Mouse (Mus musculus) limb, embryonic 14.5 days (tissue): Measurements from ENCODE around the gene Cacng2. TPM values are rescaled to one million over a fixed set of nuclear protein-coding genes. Genes with fewer than 3 reads are reported as not detected.

Source experiments
- ATAC-seq: fragments of 200-750 bp; cut with Nextera tagmentation; 2 replicates; pipeline ENCODE4 v1.8.0; 2017; ENCODE audit warnings: low read depth, moderate number of reproducible peaks, moderate TSS enrichment; ENCODE audit not compliant: low FRiP score
- DNase-seq: peaks from one replicate; pipeline ENCODE4 v3.0.0-alpha.2; 2015; ENCODE audit warnings: low spot score
- H3K27ac ChIP-seq: fragments of 300-500 bp; sonication (generic); replicated peaks from 2 replicates; pipeline ENCODE4 v1.5.1; 2014; ENCODE audit warnings: low read depth, mild to moderate bottlenecking, low read length, moderate library complexity, mixed read lengths
- H3K27me3 ChIP-seq: fragments of 300-500 bp; sonication (generic); 2 replicates; pipeline ENCODE4 v1.6.1; 2014; ENCODE audit warnings: low read length, mixed read lengths; ENCODE audit not compliant: control insufficient read depth, insufficient read depth
- H3K36me3 ChIP-seq: fragments of 300-500 bp; sonication (generic); 2 replicates; pipeline ENCODE4 v1.6.1; 2014; ENCODE audit warnings: mild to moderate bottlenecking, low read length, moderate library complexity, mixed read lengths; ENCODE audit not compliant: control insufficient read depth, insufficient read depth
- H3K4me1 ChIP-seq: fragments of 300-500 bp; sonication (generic); 2 replicates; pipeline ENCODE4 v1.6.1; 2014; ENCODE audit warnings: antibody characterized with exemption, low read length, mixed read lengths; ENCODE audit not compliant: control insufficient read depth, insufficient read depth
- H3K4me2 ChIP-seq: fragments of 300-500 bp; sonication (generic); replicated peaks from 2 replicates; pipeline ENCODE4 v1.6.1; 2014; ENCODE audit warnings: low read depth, mild to moderate bottlenecking, low read length, moderate library complexity; ENCODE audit not compliant: severe bottlenecking
- H3K4me3 ChIP-seq: fragments of 300-500 bp; sonication (generic); replicated peaks from 2 replicates; pipeline ENCODE4 v1.5.1; 2014; ENCODE audit warnings: low read length
- H3K9ac ChIP-seq: fragments of 300-500 bp; sonication (generic); 2 replicates; pipeline ENCODE4 v1.6.1; 2014; ENCODE audit warnings: mild to moderate bottlenecking, low read depth, low read length, moderate library complexity; ENCODE audit not compliant: severe bottlenecking
- H3K9me3 ChIP-seq: fragments of 300-500 bp; sonication (generic); 2 replicates; pipeline ENCODE4 v1.6.1; 2016; ENCODE audit warnings: low read length; ENCODE audit not compliant: control insufficient read depth
- POLR2A ChIP-seq: fragments of 200-500 bp; IDR thresholded peaks from 2 replicates; pipeline ENCODE4 v1.8.0; 2012; ENCODE audit warnings: inconsistent platforms, mild to moderate bottlenecking, moderate library complexity, borderline replicate concordance; ENCODE audit not compliant: insufficient read depth, insufficient read length; ENCODE audit errors: extremely low read depth
- WGBS: fragments of 180-500 bp; shearing (Covaris S2); extraction: QIAGEN DNeasy Blood & Tissue Kit; methylation state at CpG from one replicate; pipeline ENCODE4 v1.1.7; 2014; 5-methylcytosine and 5-hydroxymethylcytosine counted together
- polyA plus RNA-seq, 2 experiments: library from polyadenylated mRNA; depleted of rRNA in 1 of 2; stranded (reverse) in 1 of 2; unstranded in 1 of 2; fragments of >200 nt; fragmentation: Nextera tagmentation in 1 of 2; extraction: Ambion mirVana in 1 of 2; gene quantifications; 2 replicates each; pipeline versions ENCODE4 v1.2.1 to v1.2.3; 2012 to 2014

Cacng2 gene
- polyA plus RNA-seq, 2 experiments = 0.03 TPM; not detected in 1

DNA sequence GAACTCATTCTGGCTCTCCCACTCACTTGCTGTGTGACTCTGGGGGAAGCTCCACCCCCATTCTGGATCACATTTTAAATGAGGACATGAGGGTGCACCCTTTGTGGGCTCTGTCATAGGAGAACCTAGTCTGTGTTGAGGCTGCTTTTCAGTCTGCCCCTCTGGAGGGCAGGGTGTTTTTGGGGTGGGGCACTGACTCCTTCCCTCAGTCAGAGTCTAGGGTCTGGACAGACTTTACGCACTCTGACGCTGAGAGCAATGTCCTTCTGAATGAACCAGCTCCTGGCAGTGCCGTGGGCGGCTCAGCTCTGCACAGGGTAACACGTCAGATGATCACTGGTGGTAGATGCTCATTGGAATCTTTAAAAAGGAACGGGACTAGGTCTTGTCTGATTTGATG lies 75.0 kb downstream of the Cacng2 start:
- no peaks in the 10 kb centered on the region for H3K9me3 ChIP-seq
- no peak overlapping the region for H3K4me3 ChIP-seq
- no peaks in the 10 kb centered on the region for H3K27me3 ChIP-seq
- no peak for TF ChIP-seq POLR2A
- H3K36me3 ChIP-seq = no peaks in the 10 kb centered on the region
- H3K4me2 ChIP-seq = no peak overlapping the region
- whole genome bisulfite sequencing = 74% methylated on average over 6 of the region's 6 CpGs
- H3K9ac ChIP-seq = no peak overlapping the region
- DNase-seq = no peak
- no peak for ATAC-seq
- H3K27ac ChIP-seq = no peak overlapping the region
- H3K4me1 ChIP-seq = no peaks in the 10 kb centered on the region

DNA sequence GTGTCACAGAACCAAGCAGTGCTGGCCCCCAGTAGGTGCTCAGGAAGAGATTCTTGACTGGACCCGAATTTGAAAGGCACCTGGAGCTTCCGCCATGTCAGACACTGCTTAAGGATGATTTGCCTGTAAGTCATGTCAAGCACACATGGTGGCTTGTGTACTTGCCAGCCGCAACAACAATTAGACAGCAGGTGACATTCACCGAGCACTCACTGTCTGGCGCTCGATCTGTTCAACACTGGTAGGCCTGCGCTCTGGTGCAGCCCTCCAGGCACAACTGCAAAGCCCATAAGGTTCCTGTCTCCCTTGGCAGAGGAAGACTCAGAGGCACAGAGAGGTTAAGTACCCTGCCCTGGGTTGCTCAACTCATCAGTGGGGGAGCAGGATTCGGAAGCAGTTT lies 77.1 kb downstream of the Cacng2 start:
- Histone ChIP-seq H3K4me1 (no peaks in the 10 kb centered on the region), H3K4me2 (no peak overlapping the region), H3K4me3 (no peak overlapping the region), H3K9me3 (no peaks in the 10 kb centered on the region), H3K36me3 (no peaks in the 10 kb centered on the region), H3K9ac (no peak overlapping the region), H3K27me3 (no peaks in the 10 kb centered on the region), H3K27ac (no peak overlapping the region)
- DNase-seq (no peak), ATAC-seq (no peak)
- 85% methylated on average over 8 of the region's 8 CpGs for WGBS
- no peak for TF ChIP-seq POLR2A

- ATAC-seq = no peak
- Histone ChIP-seq H3K9me3 (no peaks in the 10 kb centered on the region), H3K4me3 (no peak overlapping the region), H3K36me3 (no peaks in the 10 kb centered on the region), H3K27me3 (no peaks in the 10 kb centered on the region), H3K27ac (no peak overlapping the region), H3K4me1 (no peaks in the 10 kb centered on the region), H3K9ac (no peak overlapping the region), H3K4me2 (no peak overlapping the region)
- TF ChIP-seq POLR2A = no peak
- WGBS = 83% methylated on average over 10 of the region's 10 CpGs
- DNase-seq = no peak
These were observed 82.2 kb downstream of the Cacng2 start for GRCm38 (mm10) chr15:78037626-78038025.

DNA sequence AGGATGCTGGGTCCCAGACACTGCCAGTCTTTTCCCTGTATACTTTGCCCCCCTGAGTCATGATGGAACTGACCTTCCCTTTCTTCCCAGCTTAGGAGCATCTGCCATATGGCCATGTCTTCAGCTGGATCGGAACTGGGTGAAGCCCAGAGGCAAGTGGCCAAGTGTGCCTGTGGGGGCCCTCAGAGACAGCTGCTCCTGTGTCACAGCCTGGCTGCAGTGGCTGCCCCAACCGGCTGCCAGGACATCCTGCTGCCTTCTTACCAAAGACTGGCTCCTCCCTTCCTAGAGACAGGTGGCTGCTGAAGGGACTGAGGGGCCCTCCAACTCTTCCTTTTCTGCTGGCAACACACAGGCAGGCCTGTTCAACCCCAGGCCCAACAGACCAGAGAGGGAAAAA lies 83.2 kb downstream of the Cacng2 start:
- Histone ChIP-seq H3K27ac (no peak overlapping the region), H3K36me3 (no peaks in the 10 kb centered on the region), H3K27me3 (no peaks in the 10 kb centered on the region), H3K9ac (no peak overlapping the region), H3K9me3 (no peaks in the 10 kb centered on the region), H3K4me1 (no peaks in the 10 kb centered on the region), H3K4me3 (no peak overlapping the region), H3K4me2 (no peak overlapping the region)
- no peak for ATAC-seq
- TF ChIP-seq POLR2A = no peak
- WGBS = 51% methylated on average over 2 of the region's 2 CpGs
- DNase-seq = no peak

GRCm38 (mm10) chr15:78029938-78030337 lies 89.9 kb downstream of the Cacng2 start:
- no peak for TF ChIP-seq POLR2A
- WGBS = 64% methylated on average over 8 of the region's 8 CpGs
- ATAC-seq = no peak
- no peak overlapping the region for H3K4me2 ChIP-seq
- no peaks in the 10 kb centered on the region for H3K9me3 ChIP-seq
- no peak overlapping the region for H3K4me3 ChIP-seq
- no peak overlapping the region for H3K27ac ChIP-seq
- no peaks in the 10 kb centered on the region for H3K27me3 ChIP-seq
- no peaks in the 10 kb centered on the region for H3K36me3 ChIP-seq
- no peak overlapping the region for H3K9ac ChIP-seq
- H3K4me1 ChIP-seq = no peaks in the 10 kb centered on the region
- DNase-seq = no peak

GRCm38 (mm10) chr15:78026521-78026920 lies 93.3 kb downstream of the Cacng2 start:
- no peak for ATAC-seq

More at GRCm38 (mm10) chr15:78026521-78026920, 93.3 kb downstream of the Cacng2 start:
- no peak for TF ChIP-seq POLR2A
- Histone ChIP-seq H3K9me3 (no peaks in the 10 kb centered on the region), H3K4me3 (no peak overlapping the region), H3K36me3 (no peaks in the 10 kb centered on the region), H3K4me2 (no peak overlapping the region), H3K27ac (no peak overlapping the region), H3K4me1 (no peaks in the 10 kb centered on the region), H3K27me3 (no peaks in the 10 kb centered on the region), H3K9ac (no peak overlapping the region)
- DNase-seq = no peak
- 91% methylated on average over 6 of the region's 6 CpGs for WGBS
